Mouse (Mus musculus): ENCODE measurements around the gene Gm5127. TPM values are rescaled to one million over a fixed set of nuclear protein-coding genes. Genes with fewer than 3 reads are reported as not detected.

The Gm5127 gene
- polyA plus RNA-seq, 1 experiment from 2014 or later = 1.2 TPM

- H3K4me2 ChIP-seq (ENCODE audit: low read depth, low read length, severe bottlenecking) = no peak within 1 kb of the TSS
- no peak for DNase-seq (ENCODE audit: low spot score)
- H3K4me3 ChIP-seq (ENCODE audit: low read depth, low read length) = no peak within 1 kb of the TSS
- H3K4me1 ChIP-seq (replicated peaks; ENCODE audit: control insufficient read depth, insufficient read depth, low read length) = no peaks in the 10 kb centered on the region
- no peaks in the 10 kb centered on the region; the same call in 1 of the 2 replicates for H3K27me3 ChIP-seq (ENCODE audit: control insufficient read depth, insufficient read depth, low read length)
- no peak within 1 kb of the TSS for H3K27ac ChIP-seq (ENCODE audit: low read depth, low read length)
- ATAC-seq (replicated peaks; ENCODE audit: low FRiP score) = no peak
- no peaks in the 10 kb centered on the region for H3K36me3 ChIP-seq (ENCODE audit: control insufficient read depth, insufficient read depth, low read length)
- no peak within 1 kb of the TSS for H3K9ac ChIP-seq (ENCODE audit: low read length)
- H3K9me3 ChIP-seq (ENCODE audit: control insufficient read depth, low read length) = no peaks in the 10 kb centered on the region
- WGBS = 35% methylated on average over 6 of the region's 6 CpGs
Observed at GRCm38 (mm10) chrX:106603386-106603785, 20.4 kb downstream of the Gm5127 start, which contains the start of gene Cysltr1. TSS of gene Cysltr1 (minus strand) at chrX:106603679.

GRCm38 (mm10) chrX:106622512-106622911, 39.5 kb downstream of the Gm5127 start:
- no peak for ATAC-seq (replicated peaks; ENCODE audit: low FRiP score)
- H3K27me3 ChIP-seq (ENCODE audit: control insufficient read depth, insufficient read depth, low read length) = no peaks in the 10 kb centered on the region
- WGBS = 70% methylated on average over 1 of the region's 1 CpGs

GRCm38 (mm10) chrX:106623667-106624066, 40.7 kb downstream of the Gm5127 start:
- no peak for ATAC-seq (replicated peaks; ENCODE audit: low FRiP score)
- H3K9ac ChIP-seq (ENCODE audit: low read length) = no peak overlapping the region
- 75% methylated on average over 3 of the region's 3 CpGs for WGBS

More at GRCm38 (mm10) chrX:106622512-106622911, 39.5 kb downstream of the Gm5127 start:
- Histone ChIP-seq H3K9me3 (ENCODE audit: control insufficient read depth, low read length) (no peaks in the 10 kb centered on the region), H3K4me1 (replicated peaks; ENCODE audit: control insufficient read depth, insufficient read depth, low read length) (no peaks in the 10 kb centered on the region), H3K9ac (ENCODE audit: low read length) (no peak overlapping the region), H3K27ac (ENCODE audit: low read depth, low read length) (no peak overlapping the region), H3K36me3 (ENCODE audit: control insufficient read depth, insufficient read depth, low read length) (no peaks in the 10 kb centered on the region), H3K4me2 (ENCODE audit: low read depth, low read length, severe bottlenecking) (no peak overlapping the region), H3K4me3 (ENCODE audit: low read depth, low read length) (no peak overlapping the region)
- no peak for DNase-seq (ENCODE audit: low spot score)

GRCm38 (mm10) chrX:106628514-106628913, 45.5 kb downstream of the Gm5127 start:
- DNase-seq (ENCODE audit: low spot score) (no peak), ATAC-seq (replicated peaks; ENCODE audit: low FRiP score) (no peak)
- WGBS = 67% methylated on average over 1 of the region's 1 CpGs
- Histone ChIP-seq H3K4me2 (ENCODE audit: low read depth, low read length, severe bottlenecking) (no peak overlapping the region), H3K36me3 (ENCODE audit: control insufficient read depth, insufficient read depth, low read length) (no peaks in the 10 kb centered on the region), H3K9ac (ENCODE audit: low read length) (no peak overlapping the region), H3K4me3 (ENCODE audit: low read depth, low read length) (no peak overlapping the region), H3K27me3 (ENCODE audit: control insufficient read depth, insufficient read depth, low read length) (no peaks in the 10 kb centered on the region), H3K4me1 (replicated peaks; ENCODE audit: control insufficient read depth, insufficient read depth, low read length) (no peaks in the 10 kb centered on the region), H3K9me3 (ENCODE audit: control insufficient read depth, low read length) (no peaks in the 10 kb centered on the region), H3K27ac (ENCODE audit: low read depth, low read length) (no peak overlapping the region)

More at GRCm38 (mm10) chrX:106623667-106624066, 40.7 kb downstream of the Gm5127 start:
- H3K4me1 ChIP-seq (replicated peaks; ENCODE audit: control insufficient read depth, insufficient read depth, low read length) = no peaks in the 10 kb centered on the region
- DNase-seq (ENCODE audit: low spot score) = no peak
- H3K36me3 ChIP-seq (ENCODE audit: control insufficient read depth, insufficient read depth, low read length) = no peaks in the 10 kb centered on the region
- H3K4me3 ChIP-seq (ENCODE audit: low read depth, low read length) = no peak overlapping the region
- H3K27me3 ChIP-seq (ENCODE audit: control insufficient read depth, insufficient read depth, low read length) = no peaks in the 10 kb centered on the region
- H3K4me2 ChIP-seq (ENCODE audit: low read depth, low read length, severe bottlenecking) = no peak overlapping the region
- no peak overlapping the region for H3K27ac ChIP-seq (ENCODE audit: low read depth, low read length)
- H3K9me3 ChIP-seq (ENCODE audit: control insufficient read depth, low read length) = no peaks in the 10 kb centered on the region

GRCm38 (mm10) chrX:106633543-106633942, 50.6 kb downstream of the Gm5127 start:
- ATAC-seq (replicated peaks; ENCODE audit: low FRiP score) = no peak
- H3K27me3 ChIP-seq (ENCODE audit: control insufficient read depth, insufficient read depth, low read length) = no peaks in the 10 kb centered on the region
- no peak overlapping the region for H3K9ac ChIP-seq (ENCODE audit: low read length)
- H3K4me2 ChIP-seq (ENCODE audit: low read depth, low read length, severe bottlenecking) = no peak overlapping the region
- H3K4me1 ChIP-seq (replicated peaks; ENCODE audit: control insufficient read depth, insufficient read depth, low read length) = no peaks in the 10 kb centered on the region
- DNase-seq (ENCODE audit: low spot score) = no peak
- H3K36me3 ChIP-seq (ENCODE audit: control insufficient read depth, insufficient read depth, low read length) = no peaks in the 10 kb centered on the region
- H3K9me3 ChIP-seq (ENCODE audit: control insufficient read depth, low read length) = no peaks in the 10 kb centered on the region
- H3K4me3 ChIP-seq (ENCODE audit: low read depth, low read length) = no peak overlapping the region
- H3K27ac ChIP-seq (ENCODE audit: low read depth, low read length) = no peak overlapping the region

- ATAC-seq (replicated peaks; ENCODE audit: low FRiP score) (no peak), DNase-seq (ENCODE audit: low spot score) (no peak)
- Histone ChIP-seq H3K4me3 (ENCODE audit: low read depth, low read length) (no peak overlapping the region), H3K4me2 (ENCODE audit: low read depth, low read length, severe bottlenecking) (no peak overlapping the region), H3K27me3 (ENCODE audit: control insufficient read depth, insufficient read depth, low read length) (no peaks in the 10 kb centered on the region), H3K27ac (ENCODE audit: low read depth, low read length) (no peak overlapping the region), H3K9me3 (ENCODE audit: control insufficient read depth, low read length) (no peaks in the 10 kb centered on the region), H3K4me1 (replicated peaks; ENCODE audit: control insufficient read depth, insufficient read depth, low read length) (no peaks in the 10 kb centered on the region), H3K9ac (ENCODE audit: low read length) (no peak overlapping the region), H3K36me3 (ENCODE audit: control insufficient read depth, insufficient read depth, low read length) (no peaks in the 10 kb centered on the region)
- WGBS = 88% methylated on average over 3 of the region's 3 CpGs
Observed at GRCm38 (mm10) chrX:106634799-106635541, 52.0 kb downstream of the Gm5127 start.

GRCm38 (mm10) chrX:106662101-106662500, 79.1 kb downstream of the Gm5127 start:
- no peak overlapping the region for H3K27ac ChIP-seq (ENCODE audit: low read depth, low read length)
- no peak for DNase-seq (ENCODE audit: low spot score)
- no peak overlapping the region for H3K4me2 ChIP-seq (ENCODE audit: low read depth, low read length, severe bottlenecking)
- no peaks in the 10 kb centered on the region for H3K9me3 ChIP-seq (ENCODE audit: control insufficient read depth, low read length)
- H3K4me3 ChIP-seq (ENCODE audit: low read depth, low read length) = no peak overlapping the region
- H3K27me3 ChIP-seq (ENCODE audit: control insufficient read depth, insufficient read depth, low read length) = no peaks in the 10 kb centered on the region
- no peak overlapping the region for H3K9ac ChIP-seq (ENCODE audit: low read length)
- H3K4me1 ChIP-seq (replicated peaks; ENCODE audit: control insufficient read depth, insufficient read depth, low read length) = no peaks in the 10 kb centered on the region
- H3K36me3 ChIP-seq (ENCODE audit: control insufficient read depth, insufficient read depth, low read length) = no peaks in the 10 kb centered on the region
- ATAC-seq (replicated peaks; ENCODE audit: low FRiP score) = no peak

- Histone ChIP-seq H3K9ac (ENCODE audit: low read length) (no peak overlapping the region), H3K4me3 (ENCODE audit: low read depth, low read length) (no peak overlapping the region), H3K27me3 (ENCODE audit: control insufficient read depth, insufficient read depth, low read length) (no peaks in the 10 kb centered on the region), H3K4me1 (replicated peaks; ENCODE audit: control insufficient read depth, insufficient read depth, low read length) (no peaks in the 10 kb centered on the region), H3K4me2 (ENCODE audit: low read depth, low read length, severe bottlenecking) (no peak overlapping the region), H3K36me3 (ENCODE audit: control insufficient read depth, insufficient read depth, low read length) (no peaks in the 10 kb centered on the region), H3K9me3 (ENCODE audit: control insufficient read depth, low read length) (no peaks in the 10 kb centered on the region), H3K27ac (ENCODE audit: low read depth, low read length) (no peak overlapping the region)
- no peak for DNase-seq (ENCODE audit: low spot score)
- no peak for ATAC-seq (replicated peaks; ENCODE audit: low FRiP score)
- 85% methylated on average over 3 of the region's 3 CpGs for WGBS
Observed at GRCm38 (mm10) chrX:106704590-106704989, 121.6 kb downstream of the Gm5127 start.

GRCm38 (mm10) chrX:106717160-106717559, 134.2 kb downstream of the Gm5127 start:
- 56% methylated on average over 2 of the region's 2 CpGs for WGBS
- no peaks in the 10 kb centered on the region for H3K4me1 ChIP-seq (replicated peaks; ENCODE audit: control insufficient read depth, insufficient read depth, low read length)
- H3K4me2 ChIP-seq (ENCODE audit: low read depth, low read length, severe bottlenecking) = no peak overlapping the region
- no peaks in the 10 kb centered on the region for H3K9me3 ChIP-seq (ENCODE audit: control insufficient read depth, low read length)
- ATAC-seq (replicated peaks; ENCODE audit: low FRiP score) (no peak), DNase-seq (ENCODE audit: low spot score) (no peak)
- no peak overlapping the region for H3K4me3 ChIP-seq (ENCODE audit: low read depth, low read length)
- no peak overlapping the region for H3K27ac ChIP-seq (ENCODE audit: low read depth, low read length)
- no peak overlapping the region for H3K9ac ChIP-seq (ENCODE audit: low read length)
- no peaks in the 10 kb centered on the region for H3K36me3 ChIP-seq (ENCODE audit: control insufficient read depth, insufficient read depth, low read length)
- no peaks in the 10 kb centered on the region for H3K27me3 ChIP-seq (ENCODE audit: control insufficient read depth, insufficient read depth, low read length)
